Mouse (Mus musculus): Measurements from ENCODE around the gene Secisbp2.

DNA sequence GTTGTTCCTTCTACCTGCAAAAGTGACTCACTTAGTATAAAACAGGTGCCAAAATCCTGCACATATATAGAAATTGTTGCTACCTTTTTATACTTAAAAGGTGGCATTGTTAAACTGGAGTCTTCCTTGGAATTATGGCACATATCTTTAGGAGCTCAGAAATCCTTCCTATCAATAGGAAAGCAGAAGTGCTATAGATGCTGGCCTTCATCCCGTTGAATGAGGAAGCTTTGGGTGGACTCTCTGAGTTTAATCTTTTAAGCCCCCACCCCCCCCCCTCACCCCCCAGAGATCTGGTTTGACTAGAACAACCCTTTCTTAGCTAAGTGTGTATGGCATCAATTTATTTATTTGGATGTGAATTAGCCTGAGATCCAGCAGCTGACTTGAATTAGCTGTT lies 1.8 kb upstream of the Secisbp2 start:
- no peak for TF ChIP-seq POLR2A (IDR thresholded peaks at IDR 0.05; ENCODE audit: insufficient read depth, low read depth, low read length)
- TF ChIP-seq EP300 (IDR thresholded peaks at IDR 0.05; ENCODE audit: insufficient read depth, low read depth, low read length): no peak

Data from heart, adult 2 months (tissue).